Mouse (Mus musculus) E14TG2a.4 (cell line): ENCODE results near the gene 1700011L22Rik.

Experiments used
- H3K27me3 ChIP-seq: 2 replicates; pipeline ENCODE4 v1.6.1; 2014; ENCODE audit warnings: low read length, control low read depth; ENCODE audit not compliant: insufficient read depth
- H3K36me3 ChIP-seq: 2 replicates; pipeline ENCODE4 v1.6.1; 2014; ENCODE audit warnings: low read length, control low read depth; ENCODE audit not compliant: insufficient read depth
- H3K4me1 ChIP-seq: replicated peaks from 2 replicates; pipeline ENCODE4 v1.6.1; 2014; ENCODE audit warnings: low read depth, low read length, control low read depth
- H3K4me3 ChIP-seq: replicated peaks from 2 replicates; pipeline ENCODE4 v1.5.1; 2014; ENCODE audit warnings: mild to moderate bottlenecking, low read length
- H3K9me3 ChIP-seq: 2 replicates; pipeline ENCODE4 v1.6.1; 2014; ENCODE audit warnings: low read length, control low read depth
- CTCF ChIP-seq: conservative IDR thresholded peaks from 2 replicates; pipeline ENCODE4 v1.5.1; 2014; ENCODE audit warnings: low read length
- NANOG ChIP-seq: IDR thresholded peaks from 2 replicates; pipeline ENCODE4 v1.6.1; 2014; ENCODE audit warnings: borderline replicate concordance, low read length, mixed read lengths
- POU5F1 ChIP-seq: IDR thresholded peaks from 2 replicates; pipeline ENCODE4 v1.6.1; 2014; ENCODE audit warnings: low read length, borderline replicate concordance

The 1700011L22Rik gene

DNA sequence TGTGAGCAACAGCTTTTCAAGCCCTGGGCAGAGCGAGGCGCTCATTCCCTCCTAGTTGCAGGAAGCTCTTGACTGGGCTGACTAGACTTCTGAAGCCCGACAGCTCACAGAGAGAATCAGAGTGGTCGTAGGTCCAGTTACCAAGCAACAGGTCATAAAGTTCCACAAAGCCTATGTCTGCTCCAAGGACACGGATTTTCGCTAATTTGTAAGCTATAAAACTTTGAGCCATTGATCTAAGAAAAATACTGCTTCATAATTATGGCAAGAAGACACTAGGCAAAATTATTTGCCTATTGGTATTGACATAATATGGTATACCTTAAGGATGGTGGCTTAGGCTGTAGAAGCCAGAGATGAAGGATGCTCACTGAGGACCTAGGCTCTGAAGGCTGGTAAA lies at the start of gene 1700011L22Rik:
1700011L22Rik (minus strand) TSS at position 101 of the 400 bp plus-strand sequence.
- H3K4me1 ChIP-seq: no peaks in the 10 kb centered on the region
- TF ChIP-seq CTCF: no peak
- TF ChIP-seq NANOG: no peak
- TF ChIP-seq POU5F1: no peak

DNA sequence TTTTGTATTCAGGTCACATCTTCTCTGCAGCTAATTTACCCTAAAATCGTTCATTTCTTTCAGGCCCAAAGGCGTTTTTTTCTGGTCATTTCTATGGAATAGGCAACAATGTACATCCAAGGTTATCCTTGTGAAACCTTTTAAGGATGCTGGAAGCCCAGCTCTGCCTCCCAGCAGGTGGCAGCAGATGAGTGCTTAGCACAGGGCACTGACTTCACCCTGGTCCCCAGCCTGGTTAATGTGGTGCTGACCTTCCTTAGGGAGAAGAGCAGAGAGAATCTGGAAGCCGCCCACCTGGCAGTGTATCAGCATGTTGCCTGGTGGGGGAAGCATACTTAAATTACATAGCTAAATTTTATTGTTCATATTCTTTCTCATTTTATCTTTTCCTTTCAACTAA lies 49.4 kb upstream of the 1700011L22Rik start:
- TF ChIP-seq CTCF (peak; percentile 21), POU5F1 (no peak), NANOG (no peak)
- peaks cover 20% of the 10 kb centered on the region for H3K36me3 ChIP-seq
- H3K4me3 ChIP-seq: no peak overlapping the region
- no peaks in the 10 kb centered on the region for H3K27me3 ChIP-seq
- H3K9me3 ChIP-seq: no peaks in the 10 kb centered on the region
- peaks cover 35% of the 10 kb centered on the region for H3K4me1 ChIP-seq

More for the DNA sequence above, at the start of gene 1700011L22Rik:
- no peaks in the 10 kb centered on the region for H3K9me3 ChIP-seq
- no peaks in the 10 kb centered on the region for H3K36me3 ChIP-seq
- no peaks in the 10 kb centered on the region for H3K27me3 ChIP-seq
- no peak within 1 kb of the TSS for H3K4me3 ChIP-seq

DNA sequence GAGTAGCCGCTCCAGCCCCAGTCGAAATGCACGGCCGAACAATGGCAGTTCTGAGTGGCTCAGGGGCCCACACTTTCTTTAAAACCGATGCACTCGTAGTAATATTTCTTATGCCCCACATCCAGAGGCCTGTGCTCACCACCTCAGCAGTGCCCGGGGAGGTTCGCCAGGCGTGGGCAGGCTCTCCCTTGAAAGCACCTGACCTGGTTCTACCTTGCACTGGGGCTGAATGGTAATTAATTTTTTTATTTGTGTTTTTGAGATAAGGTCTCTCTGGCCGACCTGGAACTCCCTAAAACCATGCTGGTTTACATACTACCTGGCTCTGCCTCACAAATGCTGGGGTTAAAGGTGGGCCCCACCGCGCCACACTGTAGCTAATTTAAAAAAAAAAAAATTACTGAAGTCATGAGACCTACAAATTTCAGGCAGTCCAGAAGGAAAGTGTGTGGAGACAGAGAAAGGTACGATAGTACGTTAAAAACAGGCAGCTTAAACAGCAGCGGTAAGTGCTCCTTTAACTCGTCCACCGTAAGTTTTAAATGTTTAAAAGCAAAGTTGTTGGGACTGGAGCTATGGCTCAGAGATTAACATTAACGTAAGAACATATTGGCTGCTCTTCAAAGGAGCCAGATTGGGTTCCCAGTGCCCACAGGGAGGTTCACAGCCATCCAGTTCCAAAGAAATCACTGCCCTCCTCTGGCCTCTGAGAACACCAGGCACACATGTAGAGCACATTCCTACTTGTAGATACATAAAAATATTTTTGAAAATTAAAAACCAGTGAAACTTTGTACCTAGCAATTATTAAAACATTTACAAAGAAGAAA lies 47.1 kb upstream of the 1700011L22Rik start:
- peaks cover 16% of the 10 kb centered on the region for H3K36me3 ChIP-seq
- H3K27me3 ChIP-seq: no peaks in the 10 kb centered on the region
- H3K4me3 ChIP-seq: peak overlapping the region; percentile 90
- H3K9me3 ChIP-seq: no peaks in the 10 kb centered on the region
- TF ChIP-seq POU5F1 (no peak), CTCF (no peak), NANOG (no peak)
- peaks cover 35% of the 10 kb centered on the region for H3K4me1 ChIP-seq

DNA sequence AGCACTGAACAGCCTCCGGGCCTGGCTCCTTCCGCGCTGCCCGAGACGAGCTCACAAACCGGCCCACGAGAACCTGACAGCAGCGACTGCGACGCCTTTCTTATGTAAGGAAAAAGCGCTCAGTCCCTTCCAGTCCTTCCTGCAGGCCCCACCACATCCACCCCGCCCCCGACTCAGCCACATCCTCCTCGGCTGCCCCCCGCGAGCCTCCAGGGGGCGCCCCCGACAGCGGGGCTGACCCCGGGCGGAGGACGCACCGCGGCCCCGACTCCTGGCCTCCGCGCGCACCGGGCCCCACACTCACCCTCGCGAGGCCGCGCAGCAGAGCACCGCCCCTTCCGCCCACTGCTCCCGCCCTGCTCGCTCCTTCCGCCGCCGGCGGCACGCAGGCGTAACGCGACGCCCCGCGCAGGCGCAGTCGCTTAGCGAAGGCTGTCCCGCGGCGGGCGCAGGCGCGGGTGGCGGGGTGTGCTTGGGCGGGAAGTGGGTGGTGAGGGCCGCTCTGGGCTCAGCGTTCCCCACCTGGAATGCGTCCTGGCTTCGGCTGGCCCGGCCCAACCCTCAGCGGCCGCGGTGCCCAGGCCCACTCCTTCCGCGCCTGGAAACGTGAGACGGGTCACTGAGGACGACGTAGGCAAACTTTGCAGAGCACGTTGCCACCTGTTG lies 46.4 kb upstream of the 1700011L22Rik start, which contains the start of gene Mmaa:
Mmaa (minus strand) TSS at position 328 of the 666 bp plus-strand sequence.
- Histone ChIP-seq H3K36me3 (peaks cover 16% of the 10 kb centered on the region), H3K4me1 (peaks cover 35% of the 10 kb centered on the region), H3K27me3 (no peaks in the 10 kb centered on the region), H3K4me3 (peak within 1 kb of the TSS; percentile 90), H3K9me3 (no peaks in the 10 kb centered on the region)
- TF ChIP-seq POU5F1 (no peak), NANOG (no peak), CTCF (no peak)

DNA sequence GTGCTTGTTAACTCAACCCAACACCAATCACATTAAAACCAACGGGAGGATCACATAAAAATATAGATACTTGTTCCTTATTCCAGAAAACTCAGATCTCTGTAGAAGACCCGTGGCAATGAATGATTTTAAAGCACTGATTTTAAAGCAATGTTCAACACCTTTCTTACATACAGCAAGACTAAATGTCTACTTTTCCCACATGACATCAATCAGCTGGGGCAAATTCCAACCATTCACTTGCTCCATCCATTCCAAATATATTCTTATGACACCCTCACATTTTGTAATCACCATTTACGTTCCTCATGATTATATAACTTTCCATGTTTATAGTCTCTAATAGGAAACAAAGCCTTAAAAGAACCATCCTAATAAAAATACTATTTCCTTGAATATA lies 45.5 kb upstream of the 1700011L22Rik start:
- H3K9me3 ChIP-seq: no peaks in the 10 kb centered on the region
- H3K4me1 ChIP-seq: peaks cover 35% of the 10 kb centered on the region
- TF ChIP-seq POU5F1: no peak
- no peak for TF ChIP-seq NANOG
- no peak for TF ChIP-seq CTCF
- peaks cover 16% of the 10 kb centered on the region; the same call in 1 of the 2 replicates for H3K36me3 ChIP-seq
- H3K27me3 ChIP-seq: no peaks in the 10 kb centered on the region
- peak overlapping the region; percentile 90 for H3K4me3 ChIP-seq

DNA sequence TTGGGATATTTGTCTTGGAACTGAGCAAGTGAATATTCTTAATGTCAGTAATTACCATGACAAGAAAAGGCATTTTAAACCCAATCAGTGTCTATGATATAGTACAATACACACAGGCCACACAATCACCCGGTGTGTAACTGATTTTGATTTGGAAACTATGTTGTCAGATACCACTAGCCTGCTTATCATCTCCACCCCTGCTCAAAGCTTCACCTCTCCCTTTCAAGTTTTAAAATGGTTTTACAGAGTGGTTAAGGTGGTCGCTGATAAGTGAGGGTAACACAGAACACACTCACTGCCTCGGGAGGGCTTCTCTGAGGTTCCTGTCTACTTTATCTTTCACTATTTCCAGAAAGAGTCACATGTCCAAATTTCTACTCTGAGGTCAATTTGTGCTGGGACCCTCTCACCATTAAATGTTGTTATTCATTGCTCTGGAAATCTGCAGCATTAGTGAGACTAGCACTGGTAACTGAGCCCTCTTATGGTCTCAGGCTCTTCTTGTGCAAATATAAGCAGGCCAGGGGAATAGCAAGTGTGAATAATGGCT lies 44.4 kb upstream of the 1700011L22Rik start:
- TF ChIP-seq POU5F1: no peak
- no peak for TF ChIP-seq NANOG
- TF ChIP-seq CTCF: no peak
- Histone ChIP-seq H3K36me3 (peaks cover 7% of the 10 kb centered on the region; the same call in 1 of the 2 replicates), H3K27me3 (no peaks in the 10 kb centered on the region), H3K4me3 (no peak overlapping the region), H3K9me3 (no peaks in the 10 kb centered on the region), H3K4me1 (peaks cover 33% of the 10 kb centered on the region)

DNA sequence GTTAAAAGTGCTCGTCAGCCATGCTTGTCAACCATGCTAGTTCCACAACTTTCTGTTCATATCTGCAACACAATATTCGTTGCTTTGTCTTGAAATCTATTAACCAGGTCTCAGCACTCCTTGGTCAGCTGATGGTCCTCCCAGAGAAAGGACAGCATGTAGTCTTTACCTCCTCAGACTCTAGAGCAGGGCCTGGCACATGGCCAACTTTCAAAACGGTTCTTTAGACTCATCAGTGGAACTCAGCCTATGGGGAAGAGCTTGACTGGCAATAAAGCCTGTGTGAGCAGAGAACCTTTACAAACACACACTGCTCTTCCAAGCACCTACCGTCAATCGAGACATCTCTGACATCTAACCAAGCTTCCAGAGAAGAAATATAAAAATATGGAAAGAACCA lies 41.2 kb upstream of the 1700011L22Rik start:
- TF ChIP-seq CTCF (no peak), NANOG (no peak), POU5F1 (no peak)
- Histone ChIP-seq H3K4me3 (no peak overlapping the region), H3K27me3 (no peaks in the 10 kb centered on the region), H3K9me3 (no peaks in the 10 kb centered on the region), H3K4me1 (peaks cover 11% of the 10 kb centered on the region), H3K36me3 (no peaks in the 10 kb centered on the region)

DNA sequence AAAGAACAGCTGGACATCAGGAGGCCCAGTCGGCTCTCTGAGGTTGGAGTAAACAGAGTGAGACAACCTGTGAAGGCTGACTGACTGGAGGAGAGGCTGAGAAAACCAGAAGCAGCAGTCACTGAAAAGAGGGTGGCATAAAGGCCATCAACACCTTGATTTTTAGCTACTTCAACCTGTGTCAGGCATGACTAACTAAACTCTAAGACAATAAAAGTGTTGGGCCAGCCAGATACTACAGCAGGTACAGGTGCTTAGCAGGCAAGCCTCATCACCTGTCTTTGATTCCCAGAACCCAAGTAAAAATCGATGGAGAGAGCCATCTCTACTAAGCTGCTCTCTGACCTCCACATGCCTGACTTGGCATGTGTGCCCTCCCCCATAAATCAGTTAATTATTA lies 40.3 kb upstream of the 1700011L22Rik start:
- no peak for TF ChIP-seq NANOG
- TF ChIP-seq CTCF: no peak
- no peak for TF ChIP-seq POU5F1
- Histone ChIP-seq H3K4me1 (peaks cover 7% of the 10 kb centered on the region), H3K27me3 (no peaks in the 10 kb centered on the region), H3K9me3 (no peaks in the 10 kb centered on the region), H3K36me3 (no peaks in the 10 kb centered on the region), H3K4me3 (no peak overlapping the region)
